Mouse (Mus musculus) lung, postnatal 25 days (tissue): ENCODE measurements at regions not wholly inside any gene's neighbourhood (a gene's known extent, or its start where the extent isn't known, plus 50 kb on each side); places are given as distances from the start of the nearest gene placed in this dataset.

Source experiments
- DNase-seq: peaks from one replicate; pipeline ENCODE4 v3.0.0; 2022; ENCODE audit warnings: low spot score

DNA sequence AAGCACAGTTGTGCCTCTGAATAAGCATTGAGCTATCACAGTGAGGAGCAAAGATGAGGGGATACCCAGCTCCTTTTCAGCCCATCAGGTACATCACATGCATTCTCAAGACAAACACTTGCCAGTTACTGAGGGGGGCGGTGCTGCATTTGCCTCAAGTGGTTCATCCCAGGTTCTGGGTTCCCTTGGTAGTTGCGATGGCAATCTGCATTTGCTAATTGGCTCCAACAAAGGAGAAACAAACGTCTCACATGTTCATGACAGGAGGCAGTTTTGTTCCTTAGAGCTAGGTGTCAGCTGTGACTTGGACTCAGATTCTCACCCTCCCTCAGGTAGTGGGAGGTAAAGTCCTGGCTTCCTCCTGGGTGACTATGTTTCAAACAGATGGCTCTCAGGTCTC is 425.5 kb downstream of the 1810013L24Rik start:
- DNase-seq, result no peak

DNA sequence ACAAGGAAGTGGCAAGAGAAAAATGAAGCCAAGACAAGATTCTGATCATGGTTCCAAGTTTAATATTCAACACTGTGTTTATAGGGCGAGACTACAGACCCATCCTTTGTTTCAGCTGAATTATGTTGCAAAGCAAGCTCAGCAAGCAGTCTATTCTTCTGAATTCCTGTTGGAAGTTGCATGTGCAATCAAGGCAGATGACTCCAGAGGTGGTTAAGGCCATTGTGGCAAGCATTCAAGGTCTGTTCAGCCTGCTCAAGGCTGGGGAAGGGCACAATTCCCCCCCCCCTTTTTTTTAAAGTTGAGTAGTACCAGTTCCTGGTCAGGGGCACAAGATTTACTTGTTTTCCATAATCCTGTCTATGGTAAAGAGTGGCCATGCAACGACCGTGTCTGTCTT is 431.1 kb downstream of the 1810013L24Rik start:
- DNase-seq, result no peak

DNA sequence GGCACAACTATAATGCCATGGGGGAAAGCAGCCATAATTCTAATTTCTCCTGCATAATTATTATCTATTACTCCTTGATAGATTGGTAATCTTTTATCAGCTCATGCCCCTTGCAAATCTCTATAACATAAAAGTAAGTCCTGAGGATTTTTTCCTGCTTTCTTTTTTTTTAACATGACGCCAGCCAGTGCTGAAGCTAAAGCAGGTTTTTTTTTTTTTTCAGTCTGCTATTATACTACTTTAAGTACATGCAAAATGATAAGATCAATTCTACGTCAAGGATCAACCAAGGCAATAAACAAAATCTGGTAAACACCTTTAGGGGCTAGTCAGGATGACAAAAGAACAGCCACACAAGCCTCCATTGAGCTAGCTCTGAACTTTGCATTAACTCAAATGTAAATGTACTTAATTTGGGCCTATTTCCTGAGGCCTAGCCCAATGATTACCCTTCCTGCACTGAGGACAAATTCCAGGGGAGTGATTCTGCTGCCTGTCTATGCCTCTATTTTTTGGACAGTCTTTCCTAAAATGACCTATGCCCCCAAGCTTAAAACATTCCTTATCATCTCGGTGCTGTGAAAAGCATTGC is 434.8 kb downstream of the 1810013L24Rik start:
- DNase-seq, result no peak

DNA sequence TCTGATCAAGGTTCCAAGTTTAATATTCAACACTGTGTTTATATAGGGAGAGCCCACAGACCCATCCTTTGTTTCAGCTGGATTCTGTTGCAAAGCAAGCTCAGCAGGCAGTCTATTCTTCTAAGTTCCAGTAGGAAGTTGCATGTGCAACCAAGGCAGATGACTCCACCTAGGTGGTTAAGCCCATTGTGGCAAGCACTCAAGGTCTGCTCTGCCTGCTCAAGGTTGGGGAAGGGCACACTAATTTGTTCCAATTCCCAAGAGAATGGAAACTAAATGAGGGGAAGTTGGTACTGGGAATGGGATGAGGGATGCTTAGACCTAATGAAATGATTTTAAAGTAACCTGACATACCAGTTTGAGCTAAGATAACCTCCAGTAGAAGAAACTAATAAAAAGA is 437.3 kb downstream of the 1810013L24Rik start:
- no peak for DNase-seq

DNA sequence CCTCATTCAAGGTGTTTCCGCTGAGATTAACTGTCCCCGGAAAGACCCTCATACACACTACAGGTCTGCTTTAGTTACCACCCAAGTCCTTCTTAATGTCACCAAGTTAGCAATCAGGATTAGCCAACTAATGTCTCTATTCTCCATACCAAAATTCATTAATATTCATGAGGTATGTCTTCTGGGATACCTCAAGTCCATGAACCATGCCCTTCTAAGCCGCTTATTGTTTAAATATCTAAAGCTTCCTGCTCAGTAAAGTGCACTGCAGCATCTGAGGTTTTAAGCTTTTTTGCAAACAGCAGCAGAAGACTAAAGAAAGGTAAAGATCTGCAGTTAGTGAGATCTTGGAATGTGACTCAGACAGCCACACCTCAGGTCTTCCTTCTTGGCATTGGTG is 440.2 kb downstream of the 1810013L24Rik start:
- DNase-seq, result no peak

DNA sequence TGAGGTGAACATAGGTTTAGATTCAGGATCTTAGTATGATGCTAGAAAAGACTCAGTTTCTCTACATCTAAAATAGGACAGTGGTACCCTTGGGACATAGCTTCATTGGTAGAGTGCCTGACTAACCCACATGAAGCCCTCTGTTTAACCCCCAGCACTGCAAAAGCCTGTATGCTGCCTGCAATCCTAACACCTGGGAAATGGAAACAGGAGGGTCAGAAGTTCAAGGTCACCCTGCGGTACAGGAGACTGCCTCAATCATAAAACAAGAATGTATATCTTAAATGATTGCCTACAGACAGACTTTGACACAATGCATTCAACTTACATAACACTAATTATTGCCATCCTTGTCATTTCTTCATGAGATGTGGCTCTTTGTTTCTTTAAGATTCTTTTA is 440.8 kb downstream of the 1810013L24Rik start:
- DNase-seq, result no peak

DNA sequence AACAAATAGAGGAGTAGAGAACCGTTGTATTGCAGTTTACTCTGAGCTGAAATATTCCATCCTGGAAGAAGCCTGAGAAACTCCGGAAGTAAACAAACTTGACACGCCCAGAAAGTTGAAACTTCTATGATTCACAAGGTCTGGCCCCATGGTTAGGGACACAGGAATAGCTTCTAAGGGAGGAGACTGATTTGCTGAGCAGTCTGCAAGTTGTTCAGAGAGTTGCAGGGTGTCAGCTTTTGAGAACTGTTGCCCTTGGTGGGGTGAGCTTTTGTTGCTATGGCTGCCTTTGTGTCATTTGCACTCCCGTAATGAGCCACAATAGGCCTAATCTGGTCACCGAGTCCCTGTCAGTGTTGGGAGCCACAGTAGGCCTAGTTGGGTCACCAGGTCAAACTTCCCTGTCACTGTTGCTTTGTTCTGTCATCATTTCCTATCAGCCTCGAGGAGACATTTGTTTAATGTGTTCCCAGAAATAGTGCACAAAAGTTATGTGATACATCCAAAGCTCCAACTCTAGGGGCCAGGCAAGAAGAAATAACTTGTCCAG is 443.9 kb downstream of the 1810013L24Rik start:
- DNase-seq, result no peak

DNA sequence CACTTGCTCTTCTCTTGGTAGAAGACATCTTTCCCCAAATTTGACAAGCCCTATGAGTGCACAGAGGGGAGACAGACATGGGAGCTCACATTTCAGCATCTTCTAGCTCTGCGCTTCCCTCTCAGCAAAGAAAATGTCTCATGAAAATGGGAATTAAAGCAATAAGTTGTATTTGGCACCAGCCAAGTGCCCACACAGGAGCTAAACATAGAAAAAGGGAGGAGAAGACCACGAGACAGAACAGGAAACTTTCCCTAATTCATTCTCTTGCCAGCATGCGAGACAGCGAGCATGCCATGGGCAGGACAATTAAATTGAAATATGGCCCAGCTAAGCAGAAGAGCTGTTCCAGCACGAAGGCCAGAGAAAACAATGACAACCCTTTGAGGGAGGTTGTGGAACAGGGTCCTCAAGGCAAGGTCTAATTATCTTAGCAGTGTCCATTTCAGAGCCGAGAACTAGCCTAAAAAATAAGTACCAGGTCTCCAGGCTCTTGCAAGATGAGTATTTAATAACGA is 444.7 kb downstream of the 1810013L24Rik start:
- no peak for DNase-seq

DNA sequence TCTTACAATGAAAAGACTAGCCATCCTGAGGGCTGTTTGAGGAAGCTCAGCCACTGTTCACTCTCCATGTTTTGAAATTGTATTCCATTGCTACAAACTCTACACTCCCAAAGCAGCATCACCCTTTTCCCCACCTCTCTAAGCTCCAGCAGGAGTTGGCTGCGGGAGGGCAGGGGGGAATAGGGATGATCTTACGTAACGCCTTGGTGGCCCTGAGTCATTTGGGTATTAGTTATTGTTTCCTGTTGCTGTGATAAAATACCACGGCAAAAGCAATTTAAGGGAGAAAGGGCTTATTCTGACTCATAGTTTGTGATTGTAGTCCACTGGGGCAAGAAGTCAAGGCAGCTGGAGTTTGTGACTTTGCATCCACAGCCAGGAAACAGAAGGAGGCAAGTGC is 445.5 kb downstream of the 1810013L24Rik start:
- DNase-seq, result no peak

DNA sequence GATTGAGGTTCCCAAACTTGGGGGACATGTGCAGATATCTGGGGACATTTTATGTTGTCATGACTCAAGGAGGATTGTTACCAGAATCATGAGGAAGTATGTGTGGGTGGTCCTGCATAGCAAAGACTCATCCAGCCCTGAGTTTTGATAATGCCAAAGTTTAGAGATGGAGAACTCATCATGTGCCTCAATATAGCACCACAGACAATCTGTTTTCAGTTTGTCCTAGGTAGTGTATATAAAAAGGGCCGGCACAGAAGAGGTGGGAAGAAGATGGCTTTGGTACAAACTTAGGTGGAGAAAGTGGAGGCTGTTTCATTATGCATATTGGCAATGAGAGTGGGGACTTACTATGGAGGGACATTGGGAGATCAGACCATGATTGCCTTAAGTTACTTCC is 447.2 kb downstream of the 1810013L24Rik start:
- no peak for DNase-seq

DNA sequence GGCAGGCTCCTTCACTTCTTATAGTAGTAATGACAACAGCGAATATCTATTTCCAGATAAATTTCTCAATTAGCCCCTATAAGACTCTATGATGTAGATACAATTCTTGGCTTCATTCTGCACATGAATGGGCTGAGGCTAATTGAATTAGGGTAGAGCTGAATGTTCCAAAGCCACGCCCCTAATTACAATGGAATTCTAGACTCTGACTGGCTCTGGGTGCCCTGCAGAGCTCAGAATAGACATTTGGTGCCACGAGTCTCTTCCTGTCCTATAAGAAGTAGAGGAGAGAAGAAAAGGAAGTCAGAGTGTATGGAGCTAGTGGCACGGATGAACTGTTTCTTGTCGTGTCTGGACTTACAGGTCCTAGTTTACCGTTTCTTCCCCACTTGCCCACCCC is 449.8 kb downstream of the 1810013L24Rik start:
- DNase-seq, result no peak

DNA sequence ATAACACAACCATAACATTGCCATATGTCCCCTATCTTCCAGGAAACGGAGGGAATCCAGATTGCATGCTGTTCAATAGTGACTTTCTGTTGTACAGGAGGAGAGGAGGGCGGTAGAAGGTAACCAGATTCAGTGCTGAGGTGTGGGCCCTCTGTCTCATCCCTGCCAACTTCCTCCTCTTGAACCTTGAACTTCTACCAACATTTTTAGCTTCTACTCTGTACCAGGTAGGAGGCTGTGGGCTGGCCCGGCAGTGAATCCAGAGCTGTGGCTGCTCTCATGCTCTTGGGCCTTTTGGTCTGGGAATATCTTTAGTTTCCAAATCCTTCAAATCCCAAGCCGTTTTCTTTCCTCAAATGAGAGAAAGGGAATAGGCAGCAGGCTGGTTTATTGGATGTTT is 450.5 kb downstream of the 1810013L24Rik start:
- DNase-seq, result no peak

DNA sequence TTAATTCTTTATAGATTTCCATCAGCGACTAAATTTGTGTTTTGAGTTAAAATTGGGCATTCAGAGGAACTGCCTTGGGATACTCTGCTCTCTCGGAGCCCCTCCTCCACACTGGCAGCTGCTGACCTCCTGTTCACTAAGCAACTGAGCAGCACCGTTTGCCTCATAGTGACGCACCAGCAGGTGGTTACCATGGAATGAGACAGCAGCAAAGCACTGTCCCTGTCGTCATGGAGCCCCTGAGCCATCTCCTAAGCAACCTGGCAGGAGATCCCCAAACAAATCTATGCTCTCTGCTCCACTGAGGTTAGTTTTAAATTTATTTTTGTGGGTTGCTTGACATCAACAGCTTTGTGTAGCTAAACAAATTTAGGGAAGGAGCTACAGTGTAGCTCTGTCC is 451.0 kb downstream of the 1810013L24Rik start:
- no peak for DNase-seq

DNA sequence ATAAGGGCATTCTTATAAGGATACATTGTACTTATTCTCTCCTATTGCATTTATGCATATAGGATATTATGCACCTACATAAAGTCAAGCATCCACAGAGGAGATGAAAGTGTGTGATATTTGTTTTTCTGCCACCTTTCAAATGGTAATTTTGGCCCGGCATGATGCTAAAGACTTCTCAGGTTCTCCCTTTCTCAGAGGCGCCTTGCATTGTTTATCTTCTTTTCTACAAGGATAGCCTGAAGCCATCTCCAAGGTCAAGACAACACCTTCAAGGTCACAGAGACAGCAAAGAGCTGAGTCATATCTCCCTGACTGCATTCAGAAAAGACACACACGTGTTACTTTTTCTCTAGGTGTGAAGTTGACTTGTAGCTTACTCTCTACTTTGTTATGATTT is 454.5 kb downstream of the 1810013L24Rik start:
- DNase-seq, result no peak

DNA sequence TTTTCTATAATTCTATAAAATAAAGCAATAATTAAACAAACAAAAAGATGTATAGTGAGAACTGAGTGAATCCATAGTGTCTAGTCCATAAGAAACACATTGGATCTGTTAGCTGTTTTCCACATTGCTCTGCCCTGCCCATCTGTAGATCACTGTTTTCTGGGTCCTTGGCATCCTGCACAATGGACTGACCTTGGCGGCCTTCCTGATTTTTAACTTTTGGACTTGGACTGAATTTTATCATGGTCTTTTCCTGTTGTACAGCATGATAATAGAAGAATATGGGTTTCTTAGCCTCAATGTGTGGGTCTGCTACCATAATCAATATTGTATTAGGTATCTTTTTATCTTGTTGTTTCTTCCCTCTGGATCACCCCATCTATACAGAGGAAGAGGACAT is 456.0 kb downstream of the 1810013L24Rik start:
- no peak for DNase-seq

DNA sequence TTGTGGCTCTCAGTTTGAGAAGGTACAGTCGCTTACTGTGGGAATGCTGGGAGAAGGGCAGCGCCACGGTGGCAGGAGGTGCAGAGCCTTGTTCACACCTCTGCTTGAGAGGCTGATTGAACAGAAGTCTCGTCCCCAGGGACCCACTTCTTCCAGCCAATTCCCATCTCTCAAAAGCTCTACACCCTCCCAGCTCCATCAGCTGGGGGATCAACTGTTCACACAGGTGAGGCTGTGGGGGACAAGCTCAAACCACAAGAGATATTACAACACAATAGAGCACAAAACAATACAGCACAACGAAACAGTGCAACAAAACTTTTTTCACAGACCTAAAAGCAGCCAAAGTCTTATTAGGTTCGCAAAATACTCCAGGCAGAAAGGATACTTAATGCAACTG is 457.7 kb downstream of the 1810013L24Rik start:
- DNase-seq, result no peak

DNA sequence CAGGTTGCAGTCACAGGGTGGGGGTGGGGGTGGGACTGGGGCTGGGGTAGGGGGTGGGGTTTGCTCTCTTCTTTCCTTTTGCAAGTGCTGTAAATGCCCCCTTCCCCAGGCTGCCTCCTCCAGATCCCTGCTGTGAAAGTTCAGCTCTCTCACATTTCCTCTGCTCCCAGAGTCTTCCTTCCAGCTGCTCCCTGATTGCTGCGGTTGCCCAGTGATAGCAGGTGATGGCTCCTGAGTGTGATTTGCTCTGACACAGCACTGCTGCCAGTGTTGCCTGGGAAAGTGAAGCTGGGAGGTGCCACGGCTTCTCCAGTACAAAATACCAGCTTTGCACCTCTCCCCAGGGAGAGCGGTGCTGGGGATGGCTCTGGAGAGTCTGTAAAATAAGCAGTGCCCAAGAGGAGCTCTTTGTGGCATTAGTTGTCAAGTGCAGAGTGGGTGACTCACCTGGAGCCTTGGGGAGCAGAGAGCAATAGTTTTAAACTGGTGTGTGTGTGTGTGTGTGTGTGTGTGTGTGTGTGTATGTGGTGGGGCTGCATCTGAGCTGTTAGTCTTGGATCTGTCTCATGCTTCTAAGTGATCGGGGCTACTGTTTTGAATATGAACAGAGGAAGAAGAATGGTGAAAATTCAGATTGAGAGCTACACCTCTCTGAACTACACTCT is 461.6 kb downstream of the 1810013L24Rik start:
- DNase-seq, result no peak

DNA sequence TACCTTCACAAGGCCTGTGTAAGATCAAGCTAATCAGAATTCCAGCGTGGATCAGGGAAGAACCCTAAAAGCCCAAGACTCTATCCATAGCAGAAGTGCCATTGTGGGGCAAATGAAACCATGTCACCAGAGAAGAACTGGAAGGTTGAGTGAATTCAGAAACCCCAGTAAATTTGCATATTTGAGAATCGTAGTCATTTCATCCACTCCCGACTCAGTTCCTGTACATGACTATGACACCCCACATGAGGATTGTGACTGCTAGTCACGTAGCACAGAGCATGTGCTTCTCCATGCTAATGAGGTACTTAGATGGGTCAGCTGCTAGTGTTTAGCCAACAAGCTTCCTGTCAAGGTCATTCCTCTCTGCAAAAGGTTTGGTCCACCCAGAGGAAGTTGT is 473.2 kb downstream of the 1810013L24Rik start:
- no peak for DNase-seq

DNA sequence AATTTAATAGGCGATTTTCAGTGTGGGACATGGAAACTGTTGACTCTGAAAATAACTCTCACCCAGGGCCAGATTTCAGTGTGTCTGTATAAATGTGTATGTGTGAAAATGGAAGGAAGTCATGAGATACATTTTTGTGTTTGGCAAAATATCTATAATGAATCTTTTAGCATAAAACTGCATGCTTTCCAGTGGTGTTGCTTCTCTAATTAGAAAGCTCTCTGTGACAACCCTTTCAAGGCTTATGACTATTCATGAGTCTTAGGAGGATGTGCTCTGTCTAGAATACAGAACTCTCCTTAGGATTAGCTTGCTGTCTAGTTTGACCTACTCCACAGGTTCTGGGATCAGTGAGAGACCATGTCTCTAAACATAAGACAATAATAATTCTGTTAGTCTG is 474.2 kb downstream of the 1810013L24Rik start:
- no peak for DNase-seq

DNA sequence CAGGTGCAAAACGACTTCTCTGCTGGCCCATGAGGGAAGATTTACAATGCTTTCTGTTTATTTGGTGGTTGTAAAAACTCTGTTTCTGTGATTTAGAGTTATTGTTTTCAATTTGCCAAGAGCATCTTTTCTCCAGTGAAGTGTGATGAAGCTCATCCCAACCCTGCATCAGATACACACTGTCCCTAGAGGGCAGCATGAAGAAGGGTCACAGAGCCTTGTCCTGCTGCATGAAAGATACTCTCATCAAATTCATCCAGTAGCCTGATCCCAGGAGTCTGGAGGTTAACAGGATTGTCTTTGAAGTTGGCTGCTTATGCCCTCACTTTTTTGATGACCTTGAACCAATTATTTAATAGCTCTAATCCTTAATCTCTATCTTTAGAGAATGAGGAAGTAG is 480.8 kb downstream of the 1810013L24Rik start:
- DNase-seq, result no peak

DNA sequence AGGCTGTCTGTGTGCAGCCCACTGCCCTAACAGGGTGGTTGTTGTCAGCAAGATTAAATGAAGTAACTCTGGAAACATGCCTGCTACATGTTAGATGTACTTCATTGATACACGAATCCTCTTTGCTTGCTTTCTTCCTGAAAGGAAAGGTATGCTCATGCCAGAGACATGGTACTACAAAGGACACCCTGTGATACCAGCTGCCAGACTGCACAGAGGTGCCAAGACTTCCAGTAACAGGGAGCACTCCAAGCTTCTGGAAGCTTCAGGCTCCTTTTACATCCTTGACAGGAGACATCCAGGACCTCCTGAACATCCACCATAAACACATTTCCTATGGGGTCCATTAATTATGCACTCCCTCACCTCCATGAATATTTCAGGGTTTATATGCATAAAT is 505.7 kb downstream of the 1810013L24Rik start:
- DNase-seq, result no peak

DNA sequence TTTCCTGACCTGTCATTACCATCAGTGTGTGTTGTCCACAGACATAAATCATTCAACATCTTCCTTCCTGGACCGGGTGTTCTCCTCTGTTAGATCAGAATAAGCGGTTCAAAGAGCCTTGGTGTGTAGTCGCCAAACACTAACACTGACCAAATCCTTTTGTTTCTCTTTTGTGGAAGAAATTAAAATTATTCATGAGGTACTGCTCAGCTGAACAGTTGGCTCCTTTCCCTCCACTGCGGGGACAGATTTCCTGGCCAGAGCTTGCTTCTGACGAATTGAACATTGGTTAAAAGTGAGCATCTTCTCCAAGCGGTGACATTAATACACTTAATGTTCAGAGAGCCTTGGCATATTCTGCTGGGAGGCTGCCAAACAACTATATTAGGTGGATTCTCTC is 506.2 kb downstream of the 1810013L24Rik start:
- DNase-seq, result no peak

DNA sequence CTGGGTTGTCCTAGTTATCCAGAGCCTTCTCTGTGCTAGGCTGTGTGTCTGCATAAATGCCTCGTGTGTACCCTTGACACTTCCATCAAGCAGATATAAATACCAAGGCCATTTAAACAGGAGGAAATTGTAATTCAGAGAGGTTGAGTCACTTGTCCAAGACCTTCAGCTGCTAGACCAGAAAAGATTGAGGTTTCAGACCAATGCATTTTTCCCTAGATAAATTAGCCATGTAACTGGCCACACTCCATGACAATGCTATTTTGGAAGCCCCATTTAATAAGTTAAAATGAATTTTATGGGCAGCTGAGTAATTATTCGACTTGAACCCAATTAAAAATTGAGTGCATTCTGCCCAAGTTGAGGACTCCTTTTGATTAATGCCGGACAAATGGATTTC is 509.6 kb downstream of the 1810013L24Rik start:
- DNase-seq, result no peak

DNA sequence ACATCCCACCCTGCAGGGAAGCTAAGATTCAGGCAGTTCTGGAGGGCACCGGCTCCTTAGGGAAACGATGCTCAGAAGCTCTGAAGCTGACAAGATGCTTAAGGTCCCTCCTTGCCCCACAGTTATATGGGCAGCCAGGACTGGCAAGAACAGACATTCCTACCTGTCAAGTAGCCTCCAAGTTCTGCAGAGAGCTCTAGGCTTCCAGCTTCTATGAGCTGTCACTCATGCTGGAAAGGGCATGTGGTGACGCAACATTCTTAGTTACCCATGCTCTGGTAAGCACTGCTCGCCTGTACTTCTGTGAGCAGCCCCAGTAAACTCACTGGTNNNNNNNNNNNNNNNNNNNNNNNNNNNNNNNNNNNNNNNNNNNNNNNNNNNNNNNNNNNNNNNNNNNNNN is 511.3 kb downstream of the 1810013L24Rik start:
- no peak for DNase-seq
